Mouse (Mus musculus): Measurements from ENCODE around the gene Papln.

Papln gene

GRCm38 (mm10) chr12:83816616-83817015 is 53.2 kb downstream of the Papln start:
- DNase-seq (ENCODE audit: low spot score in 2 of 2) = no peak

GRCm38 (mm10) chr12:83830424-83830823 is 67.0 kb downstream of the Papln start:
- no peak for DNase-seq (ENCODE audit: low spot score in 2 of 2)

DNA sequence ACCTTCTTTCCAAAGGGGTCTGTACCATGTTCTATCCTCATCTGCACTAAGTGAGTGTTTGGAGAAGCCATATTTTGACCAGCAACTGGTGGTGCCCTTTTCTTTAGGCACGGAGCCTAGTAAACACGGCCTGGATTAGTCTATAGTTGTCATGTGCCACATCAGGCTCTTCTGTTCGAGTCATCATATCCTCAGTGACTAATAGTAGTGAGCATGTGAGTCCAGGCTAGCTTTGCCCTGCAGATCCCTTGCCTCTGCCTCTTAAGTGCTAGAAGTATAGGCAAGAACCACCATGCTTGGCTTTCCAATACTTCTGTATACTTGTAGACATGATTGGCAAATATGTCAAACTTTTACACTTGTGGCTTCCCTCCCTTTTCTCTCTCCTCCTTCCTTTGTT is 70.5 kb downstream of the Papln start:
- DNase-seq (ENCODE audit: low spot score in 2 of 2) = no peak

DNA sequence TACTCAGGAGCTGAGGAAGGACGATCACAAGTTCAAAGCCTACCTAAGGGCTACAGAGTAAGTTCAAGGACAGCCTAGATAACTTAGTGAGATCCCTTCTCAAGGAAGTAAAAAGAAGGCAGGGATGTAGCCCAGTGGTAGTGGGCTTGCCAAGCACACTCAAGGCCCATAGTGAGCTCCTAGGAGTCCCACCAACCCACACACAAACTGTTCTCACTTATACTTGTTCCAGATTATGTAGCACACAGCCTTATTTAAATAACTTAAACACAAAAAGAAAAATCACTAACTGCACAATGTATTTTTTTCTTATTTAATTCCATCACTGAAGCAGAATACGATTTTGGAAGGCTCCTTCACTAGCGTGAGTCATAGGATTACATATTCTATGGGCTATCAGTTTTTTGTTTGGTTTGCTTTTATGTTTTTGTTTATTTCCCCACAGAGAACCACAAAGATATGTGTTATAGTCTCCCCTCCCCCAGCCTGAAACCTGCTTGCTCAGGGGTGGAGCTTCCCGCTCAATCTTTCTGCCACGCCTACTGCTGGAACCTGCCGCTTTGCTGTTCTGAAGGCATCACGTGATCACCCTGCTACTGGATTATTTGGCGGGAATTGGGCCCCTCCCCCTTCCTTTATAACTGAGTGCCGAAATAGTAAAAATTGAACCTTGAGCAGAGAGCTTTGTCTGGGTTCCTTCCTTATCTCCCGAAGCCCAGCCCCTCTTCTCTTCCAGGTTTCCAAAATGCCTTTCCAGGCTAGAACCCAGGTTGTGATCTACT is 78.2 kb downstream of the Papln start:
- no peak for DNase-seq (ENCODE audit: low spot score in 2 of 2)

Measured in cerebellum, postnatal 4 days (tissue).